Mouse (Mus musculus): ENCODE measurements around the gene Rnf111. TPM values are rescaled to one million over a fixed set of nuclear protein-coding genes. Genes with fewer than 3 reads are reported as not detected.

The Rnf111 gene
- polyA plus RNA-seq, 1 experiment, result 45.3 TPM

GRCm38 (mm10) chr9:70502284-70503014 lies 1.1 kb downstream of the Rnf111 start:
- TF ChIP-seq CTCF (IDR thresholded peaks at IDR 0.05; ENCODE audit: borderline replicate concordance, insufficient read depth, low read length) (no peak), POLR2A (IDR thresholded peaks at IDR 0.05; ENCODE audit: low read depth, low read length) (no peak)

DNA sequence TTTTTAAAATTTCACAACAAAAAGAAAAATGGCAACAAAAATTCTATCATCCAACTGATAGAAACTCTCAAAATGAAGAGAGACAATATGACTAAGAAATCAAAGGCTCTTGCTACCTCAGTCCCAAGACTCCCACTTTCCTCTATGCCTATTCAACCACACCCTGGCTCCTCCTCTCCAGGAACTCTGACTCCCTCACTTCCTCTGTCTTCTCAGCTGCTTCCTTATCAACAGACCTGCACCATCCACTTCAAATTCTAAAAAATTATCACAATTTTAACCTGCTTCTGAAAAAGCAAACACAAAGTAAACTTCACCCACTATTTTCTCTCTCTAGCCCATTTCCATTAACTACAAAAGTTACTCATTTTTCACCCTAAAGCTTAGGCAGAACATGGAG lies 6.5 kb downstream of the Rnf111 start:
- TF ChIP-seq POLR2A (IDR thresholded peaks at IDR 0.05; ENCODE audit: low read depth, low read length) (no peak), CTCF (IDR thresholded peaks at IDR 0.05; ENCODE audit: borderline replicate concordance, insufficient read depth, low read length) (no peak)
- H3K27ac ChIP-seq (ENCODE audit: insufficient read depth, low read length), result no peak overlapping the region
- H3K4me3 ChIP-seq (ENCODE audit: insufficient read depth, low read length), result no peak overlapping the region
- no peaks in the 10 kb centered on the region for H3K4me1 ChIP-seq (ENCODE audit: control insufficient read depth, insufficient read depth, low read length)

More at GRCm38 (mm10) chr9:70502284-70503014, 1.1 kb downstream of the Rnf111 start:
- Histone ChIP-seq H3K4me1 (ENCODE audit: control insufficient read depth, insufficient read depth, low read length) (no peaks in the 10 kb centered on the region), H3K27ac (ENCODE audit: insufficient read depth, low read length) (peak overlapping the region; percentile 56; the same call in 1 of the 2 replicates), H3K4me3 (ENCODE audit: insufficient read depth, low read length) (peak overlapping the region; percentile 88)

- TF ChIP-seq POLR2A (IDR thresholded peaks at IDR 0.05; ENCODE audit: low read depth, low read length) (no peak), CTCF (IDR thresholded peaks at IDR 0.05; ENCODE audit: borderline replicate concordance, insufficient read depth, low read length) (no peak)
- H3K4me3 ChIP-seq (ENCODE audit: insufficient read depth, low read length), result no peak overlapping the region
- H3K4me1 ChIP-seq (ENCODE audit: control insufficient read depth, insufficient read depth, low read length), result no peaks in the 10 kb centered on the region
- H3K27ac ChIP-seq (ENCODE audit: insufficient read depth, low read length), result no peak overlapping the region
These were observed 10.5 kb downstream of the Rnf111 start for GRCm38 (mm10) chr9:70493038-70493437.

DNA sequence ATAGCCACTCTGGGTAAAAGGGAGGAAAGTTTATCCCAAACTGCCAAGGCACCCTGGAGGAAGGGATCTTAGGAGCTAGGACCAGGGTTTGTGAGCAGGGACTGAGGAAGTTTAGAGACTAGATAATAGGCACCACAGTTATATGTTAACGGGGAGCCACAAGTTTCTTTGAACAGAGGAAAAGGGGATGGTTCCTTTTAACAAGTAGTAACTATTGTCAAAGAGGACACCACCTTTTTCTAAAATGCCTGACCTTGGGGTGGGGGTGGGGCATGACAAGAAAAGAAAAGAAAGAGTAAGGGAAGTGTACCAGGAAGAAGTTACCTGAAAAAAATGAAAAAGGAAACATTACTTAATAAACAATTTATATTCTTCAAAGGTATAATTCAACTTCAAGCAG lies 12.3 kb downstream of the Rnf111 start:
- no peak overlapping the region for H3K27ac ChIP-seq (ENCODE audit: insufficient read depth, low read length)
- TF ChIP-seq CTCF (IDR thresholded peaks at IDR 0.05; ENCODE audit: borderline replicate concordance, insufficient read depth, low read length) (no peak), POLR2A (IDR thresholded peaks at IDR 0.05; ENCODE audit: low read depth, low read length) (no peak)
- no peak overlapping the region for H3K4me3 ChIP-seq (ENCODE audit: insufficient read depth, low read length)
- H3K4me1 ChIP-seq (ENCODE audit: control insufficient read depth, insufficient read depth, low read length), result no peaks in the 10 kb centered on the region

DNA sequence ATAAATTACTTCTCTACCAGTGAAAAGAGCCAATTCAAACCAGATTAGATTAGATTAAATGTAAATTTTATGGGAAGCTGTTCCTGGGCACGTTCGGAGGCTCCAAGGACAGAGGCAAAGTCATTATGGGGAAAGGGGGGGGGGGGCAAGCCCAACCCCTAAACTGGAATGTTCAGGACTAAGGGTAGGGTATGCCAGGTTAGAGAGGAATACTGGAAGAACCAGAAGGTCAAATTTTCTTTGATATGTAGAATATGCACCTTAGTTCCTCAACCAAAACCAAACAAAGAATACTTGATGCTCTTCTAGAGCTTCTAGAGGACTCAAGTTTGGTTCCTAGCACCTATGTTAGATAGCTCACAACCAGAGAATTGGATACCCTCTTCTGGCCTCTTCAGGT lies 16.1 kb downstream of the Rnf111 start:
- Histone ChIP-seq H3K4me1 (ENCODE audit: control insufficient read depth, insufficient read depth, low read length) (no peaks in the 10 kb centered on the region), H3K4me3 (ENCODE audit: insufficient read depth, low read length) (no peak overlapping the region), H3K27ac (ENCODE audit: insufficient read depth, low read length) (no peak overlapping the region)
- TF ChIP-seq POLR2A (IDR thresholded peaks at IDR 0.05; ENCODE audit: low read depth, low read length) (no peak), CTCF (IDR thresholded peaks at IDR 0.05; ENCODE audit: borderline replicate concordance, insufficient read depth, low read length) (no peak)

DNA sequence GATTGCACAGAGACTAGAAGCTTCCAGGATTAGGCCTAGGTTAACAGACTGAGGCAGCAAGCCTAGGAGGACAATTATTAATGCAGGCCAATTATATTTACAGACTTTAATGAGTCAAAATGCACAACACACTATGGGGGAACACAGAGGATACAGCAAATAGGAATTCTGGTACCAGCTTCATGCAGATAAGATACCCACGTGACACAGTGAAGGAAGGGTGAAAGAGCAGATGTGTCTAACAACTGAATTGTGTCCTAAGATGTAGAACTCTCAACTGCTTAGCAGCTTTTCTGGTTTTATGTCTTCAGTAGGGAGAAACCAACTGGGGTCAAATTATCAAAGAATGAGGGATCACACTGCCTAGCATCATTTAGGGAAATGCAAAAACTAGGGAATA lies 17.7 kb downstream of the Rnf111 start:
- TF ChIP-seq POLR2A (IDR thresholded peaks at IDR 0.05; ENCODE audit: low read depth, low read length), result no peak
- no peak for TF ChIP-seq CTCF (IDR thresholded peaks at IDR 0.05; ENCODE audit: borderline replicate concordance, insufficient read depth, low read length)
- Histone ChIP-seq H3K27ac (ENCODE audit: insufficient read depth, low read length) (no peak overlapping the region), H3K4me3 (ENCODE audit: insufficient read depth, low read length) (no peak overlapping the region), H3K4me1 (ENCODE audit: control insufficient read depth, insufficient read depth, low read length) (no peaks in the 10 kb centered on the region)

- H3K27ac ChIP-seq (ENCODE audit: insufficient read depth, low read length), result no peak overlapping the region
- no peaks in the 10 kb centered on the region for H3K4me1 ChIP-seq (ENCODE audit: control insufficient read depth, insufficient read depth, low read length)
- no peak overlapping the region for H3K4me3 ChIP-seq (ENCODE audit: insufficient read depth, low read length)
- no peak for TF ChIP-seq CTCF (IDR thresholded peaks at IDR 0.05; ENCODE audit: borderline replicate concordance, insufficient read depth, low read length)
- TF ChIP-seq POLR2A (IDR thresholded peaks at IDR 0.05; ENCODE audit: low read depth, low read length), result no peak
These were observed 20.0 kb downstream of the Rnf111 start for GRCm38 (mm10) chr9:70483495-70483894.

DNA sequence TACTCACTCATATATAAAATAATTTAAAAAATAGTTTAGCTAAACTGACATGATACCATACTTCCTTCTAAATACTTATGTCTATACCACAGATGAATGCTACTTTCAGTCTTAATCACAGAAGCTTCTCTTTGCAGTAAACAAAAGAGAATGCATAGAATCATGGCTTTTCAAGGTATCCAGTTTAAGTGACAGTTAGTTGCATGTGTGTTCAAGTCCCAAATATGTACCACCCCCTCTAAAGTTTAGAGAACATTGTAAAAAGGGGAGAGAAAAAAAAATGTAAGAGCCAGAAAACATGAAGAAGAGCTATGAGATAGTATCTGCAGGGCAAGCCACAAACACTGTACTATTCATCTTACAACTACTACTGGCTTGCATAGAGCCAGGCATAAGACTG lies 21.7 kb downstream of the Rnf111 start:
- TF ChIP-seq CTCF (IDR thresholded peaks at IDR 0.05; ENCODE audit: borderline replicate concordance, insufficient read depth, low read length), result no peak
- no peak for TF ChIP-seq POLR2A (IDR thresholded peaks at IDR 0.05; ENCODE audit: low read depth, low read length)
- Histone ChIP-seq H3K4me1 (ENCODE audit: control insufficient read depth, insufficient read depth, low read length) (no peaks in the 10 kb centered on the region), H3K4me3 (ENCODE audit: insufficient read depth, low read length) (no peak overlapping the region), H3K27ac (ENCODE audit: insufficient read depth, low read length) (no peak overlapping the region)

- TF ChIP-seq CTCF (IDR thresholded peaks at IDR 0.05; ENCODE audit: borderline replicate concordance, insufficient read depth, low read length), result no peak
- TF ChIP-seq POLR2A (IDR thresholded peaks at IDR 0.05; ENCODE audit: low read depth, low read length), result no peak
- H3K4me3 ChIP-seq (ENCODE audit: insufficient read depth, low read length), result no peak overlapping the region
- H3K4me1 ChIP-seq (ENCODE audit: control insufficient read depth, insufficient read depth, low read length), result no peaks in the 10 kb centered on the region
- H3K27ac ChIP-seq (ENCODE audit: insufficient read depth, low read length), result no peak overlapping the region
These were observed 26.3 kb downstream of the Rnf111 start for GRCm38 (mm10) chr9:70477229-70477628.

DNA sequence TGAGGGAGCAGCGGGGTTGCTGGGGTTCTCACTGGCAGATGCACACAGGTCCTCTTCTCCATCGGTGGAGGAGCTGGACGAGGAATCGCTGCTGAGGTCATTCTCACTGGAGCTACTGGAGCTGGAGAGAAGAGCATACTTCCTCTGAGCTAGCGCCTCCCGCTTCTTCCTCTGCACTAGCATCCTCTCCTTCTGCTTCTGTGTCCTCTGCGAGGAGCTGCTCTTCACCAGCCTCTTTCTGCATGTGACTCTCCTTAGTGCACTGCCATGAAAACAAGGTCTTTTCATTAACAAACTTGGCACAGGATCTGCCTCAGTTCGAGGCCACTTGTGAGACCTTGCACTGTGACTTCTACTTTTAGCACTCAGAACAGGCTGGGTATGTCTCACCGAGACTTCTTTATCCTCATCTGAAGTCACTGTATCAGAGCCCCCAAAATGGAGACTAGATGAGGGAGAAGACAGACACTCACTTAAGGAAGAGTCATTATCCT lies 27.7 kb downstream of the Rnf111 start:
- TF ChIP-seq CTCF (IDR thresholded peaks at IDR 0.05; ENCODE audit: borderline replicate concordance, insufficient read depth, low read length) (no peak), POLR2A (IDR thresholded peaks at IDR 0.05; ENCODE audit: low read depth, low read length) (no peak)
- Histone ChIP-seq H3K4me3 (ENCODE audit: insufficient read depth, low read length) (no peak overlapping the region), H3K27ac (ENCODE audit: insufficient read depth, low read length) (no peak overlapping the region), H3K4me1 (ENCODE audit: control insufficient read depth, insufficient read depth, low read length) (no peaks in the 10 kb centered on the region)

All from embryonic fibroblast, embryonic 13.5 days (primary cell).